Mouse (Mus musculus) kidney, postnatal 14 days (tissue): ENCODE data around the gene Mmp24.
"Not testable (repeated sequence)": the region's sequence is repeated elsewhere in the genome, so short reads cannot be mapped to it uniquely, and the experiment has no call there.

ENCODE experiments used
- DNase-seq: peaks from one replicate; pipeline ENCODE4 v3.0.0; 2022; ENCODE audit warnings: mixed read lengths

The Mmp24 gene

DNA sequence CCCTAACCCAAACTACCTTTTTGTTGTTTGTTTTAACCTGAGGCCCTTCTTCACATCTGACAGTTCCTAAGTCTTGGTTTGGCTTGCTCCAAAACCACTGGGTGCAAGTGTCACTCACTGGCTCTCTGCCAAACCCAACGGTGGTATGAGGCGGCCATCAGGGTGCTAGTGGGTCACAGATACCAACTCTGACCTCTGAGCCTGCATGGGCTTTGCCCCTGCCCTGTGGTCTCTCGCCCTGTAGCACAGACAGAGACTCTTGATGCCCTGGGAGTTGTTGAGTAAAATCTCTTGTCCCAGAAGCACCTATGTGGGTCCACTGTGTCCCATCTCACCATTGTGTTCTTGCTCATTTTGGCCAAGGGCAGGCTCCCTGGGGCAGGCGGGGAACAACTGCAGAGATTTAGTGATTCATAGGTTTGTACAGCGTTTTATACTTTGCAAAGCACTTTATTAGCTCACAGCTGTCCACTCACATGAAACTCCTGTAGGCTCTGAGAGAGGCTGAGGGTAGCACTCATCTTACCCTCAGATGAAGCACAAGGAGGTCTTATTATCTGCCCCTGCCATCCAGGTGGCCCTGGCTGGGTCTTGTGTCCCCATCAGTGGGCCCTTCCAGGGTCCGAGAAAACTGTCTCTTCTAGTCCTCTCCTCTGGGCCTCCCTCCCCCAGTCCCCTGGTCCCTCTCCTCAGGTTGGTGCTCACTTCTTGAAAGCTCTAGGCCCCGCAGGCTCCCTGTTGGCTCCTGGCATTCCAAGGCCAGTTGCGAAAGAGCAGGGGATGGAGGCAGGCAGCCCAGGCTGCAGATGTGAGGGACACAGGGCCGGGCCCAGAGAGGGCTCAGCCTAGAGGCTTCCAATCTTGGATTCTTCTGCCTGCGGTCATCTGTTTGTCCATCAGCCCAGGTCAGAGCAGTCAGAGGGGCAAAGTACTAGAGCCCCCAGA is 42.4 kb downstream of the Mmp24 start:
- no peak for DNase-seq

DNA sequence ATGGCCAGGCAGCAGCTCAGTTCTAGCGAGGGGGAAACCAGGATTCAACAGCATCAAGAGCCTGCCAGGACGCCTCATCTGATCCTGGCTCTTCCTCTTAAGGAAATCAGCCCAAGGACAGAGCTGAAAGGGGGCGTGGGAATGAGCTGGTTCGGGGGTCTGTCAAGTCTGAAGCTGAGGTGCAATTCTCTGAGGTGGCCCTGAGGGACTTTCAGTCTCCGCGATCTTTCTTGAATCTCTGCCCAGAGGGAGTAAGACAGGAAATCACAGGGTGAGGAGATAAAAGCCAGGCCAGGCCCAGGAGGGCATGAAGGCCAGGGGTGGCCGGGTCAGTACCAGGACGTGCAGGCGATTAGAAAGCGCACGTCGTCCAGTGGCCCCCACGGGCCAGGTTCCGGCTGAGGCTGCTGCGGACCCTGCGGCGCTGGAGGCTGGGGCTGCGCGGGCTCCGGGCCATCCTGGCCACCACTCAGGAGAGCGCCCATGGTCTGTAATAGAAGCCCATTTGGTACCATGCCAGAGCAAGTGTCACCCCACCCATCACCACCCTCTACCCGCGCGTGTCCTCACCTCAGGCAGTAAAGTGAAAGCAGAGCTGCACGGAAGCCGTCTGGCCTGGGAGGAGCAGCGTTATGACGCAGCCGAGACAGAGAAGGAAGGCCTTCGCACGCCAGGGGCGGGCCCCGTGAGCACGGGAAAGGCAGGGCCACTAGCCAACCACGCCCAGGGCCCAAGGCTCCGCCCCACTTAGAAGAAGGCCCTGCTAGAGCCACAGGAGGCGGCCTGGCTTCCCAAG is 43.7 kb downstream of the Mmp24 start:
- DNase-seq, result peak; percentile 97

DNA sequence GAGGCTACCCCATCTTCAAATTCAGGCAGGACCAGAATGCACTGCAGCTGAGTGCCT is 44.1 kb downstream of the Mmp24 start, which contains the start of gene BC029722:
Gene BC029722 (minus strand): TSS at position 35 of the 57 bp plus-strand sequence.
- DNase-seq, result no peak

- DNase-seq, result peak; percentile 75
Measured at GRCm38 (mm10) chr2:155819449-155820251, 44.5 kb downstream of the Mmp24 start.

- no peak for DNase-seq
Measured at GRCm38 (mm10) chr2:155820779-155821178, 45.6 kb downstream of the Mmp24 start.

DNA sequence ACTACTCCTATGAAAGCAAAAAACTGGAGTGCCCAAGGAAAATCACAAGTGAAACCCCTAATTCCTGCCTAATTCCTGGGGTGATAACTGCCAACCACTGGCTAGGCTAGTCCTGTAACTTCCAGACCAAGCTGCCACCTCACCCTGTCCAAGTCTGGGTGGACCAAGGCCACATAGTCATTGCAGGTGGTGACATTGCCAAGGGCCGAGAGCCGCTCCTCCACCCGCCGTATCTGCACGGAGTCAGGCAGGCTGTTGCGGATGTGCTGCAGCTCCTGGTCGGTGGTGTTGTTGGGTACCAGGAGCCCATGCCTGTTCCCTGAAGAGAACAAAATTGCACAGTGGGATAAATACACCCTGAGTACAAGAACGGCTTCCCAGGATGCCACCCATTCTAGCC is 48.6 kb downstream of the Mmp24 start:
- no peak for DNase-seq

- peak; percentile 40 for DNase-seq
Measured at GRCm38 (mm10) chr2:155825904-155826629, 50.9 kb downstream of the Mmp24 start.

DNA sequence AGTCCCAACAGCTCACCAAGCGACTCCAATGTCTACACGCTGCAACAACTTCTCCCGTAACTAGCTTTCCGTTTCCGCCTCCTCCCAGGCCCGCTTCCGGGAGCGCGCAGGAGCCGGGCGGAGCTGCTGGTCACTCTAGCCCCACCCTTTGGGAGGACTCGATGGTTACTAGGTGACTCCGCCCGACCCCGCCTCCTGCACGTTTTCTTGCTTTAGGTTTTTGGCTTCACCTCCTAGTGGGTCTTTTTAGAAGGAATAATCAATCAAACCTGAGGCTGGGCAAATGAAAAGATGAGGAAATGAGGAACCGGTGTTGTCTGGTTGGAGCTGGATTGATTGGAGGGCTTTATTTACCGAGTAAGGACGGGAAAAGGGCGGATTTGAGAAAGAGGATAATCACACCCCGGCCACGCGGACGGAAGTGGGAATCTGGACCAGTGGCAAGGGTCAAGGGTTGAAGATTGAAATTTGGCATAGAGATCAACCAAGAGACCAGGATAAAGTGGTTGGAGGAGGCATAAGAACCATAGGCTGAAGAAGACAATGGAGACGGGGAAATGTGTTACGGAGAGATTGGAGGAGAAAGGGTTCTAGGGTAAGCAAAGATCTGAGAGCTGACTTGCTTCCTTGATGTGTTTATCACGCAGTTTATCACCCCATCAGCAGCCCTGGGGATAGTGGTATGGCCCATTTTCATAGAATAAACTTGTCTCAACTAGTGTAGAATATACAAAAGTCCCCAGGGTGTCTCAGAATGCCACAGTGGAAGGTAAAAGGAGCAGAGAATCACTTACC is 51.7 kb downstream of the Mmp24 start, which contains the start of gene Eif6:
Gene Eif6 (minus strand): TSS at position 296 of the 795 bp plus-strand sequence.
- DNase-seq, result peak; percentile 91

DNA sequence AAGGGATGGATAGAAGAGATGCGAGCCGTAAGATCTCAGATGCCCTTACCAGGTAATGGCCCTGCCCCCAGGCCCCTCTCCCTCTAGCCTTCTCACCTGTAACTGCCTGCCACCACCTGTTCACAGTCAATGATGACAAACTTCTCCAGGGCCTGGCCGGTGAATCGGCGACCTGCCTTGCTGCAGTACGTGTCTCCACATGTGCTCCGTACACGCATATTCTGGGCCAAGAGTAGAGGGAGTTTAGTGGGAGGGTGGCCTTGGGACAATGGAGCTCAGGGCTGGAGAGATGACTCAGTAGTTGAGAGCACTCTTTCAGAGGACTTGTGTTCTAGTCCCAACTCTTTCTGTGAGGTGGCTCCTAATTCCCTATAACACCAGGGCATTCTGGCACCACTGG is 55.7 kb downstream of the Mmp24 start:
- DNase-seq, result no peak

GRCm38 (mm10) chr2:155831302-155831701 is 56.2 kb downstream of the Mmp24 start:
- DNase-seq, result no peak

DNA sequence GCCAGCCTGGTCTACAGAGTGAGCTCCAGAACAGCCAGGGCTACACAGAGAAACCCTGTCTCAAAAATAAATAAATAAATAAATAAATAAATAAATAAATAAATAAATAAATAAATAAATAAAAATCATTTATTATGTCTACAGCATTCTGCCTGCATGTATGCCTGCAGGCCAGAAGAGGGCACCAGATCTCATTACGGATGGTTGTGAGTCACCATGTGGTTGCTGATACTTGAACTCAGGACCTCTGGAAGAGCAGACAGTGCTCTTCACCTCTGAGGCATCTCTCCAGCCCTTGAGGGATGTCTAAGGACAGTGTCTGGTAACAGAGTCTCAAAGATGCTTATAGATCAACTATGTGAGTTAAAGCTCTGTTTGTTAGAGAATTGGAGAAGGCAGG is 56.9 kb downstream of the Mmp24 start:
- not testable (repeated sequence) for DNase-seq

- no peak for DNase-seq
Measured at GRCm38 (mm10) chr2:155834732-155835131, 59.6 kb downstream of the Mmp24 start, which contains the start of gene Fam83c. Fam83c (minus strand) TSS chr2:155834854.

DNA sequence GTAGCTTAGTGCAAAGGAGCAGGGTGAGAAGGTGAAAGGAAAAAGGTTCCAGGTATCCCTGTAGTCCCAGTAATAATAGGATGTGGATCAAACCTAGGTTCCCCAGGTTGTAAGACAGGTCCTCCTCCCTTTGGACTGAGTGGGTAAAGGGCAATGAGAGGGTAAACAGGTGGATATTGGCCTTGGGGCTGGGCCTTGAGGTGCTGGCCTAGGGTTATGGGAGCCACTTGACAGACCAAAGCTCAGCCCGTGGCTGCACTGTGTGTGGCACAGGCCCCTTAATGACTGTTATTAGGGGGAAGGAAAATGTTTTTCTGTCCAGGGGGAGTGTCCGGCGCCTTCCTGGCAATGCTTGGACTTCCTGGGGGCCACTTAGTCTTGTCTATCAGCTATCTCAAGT is 62.8 kb downstream of the Mmp24 start:
- no peak for DNase-seq

- no peak for DNase-seq
Measured at GRCm38 (mm10) chr2:155838961-155839360, 63.8 kb downstream of the Mmp24 start.

DNA sequence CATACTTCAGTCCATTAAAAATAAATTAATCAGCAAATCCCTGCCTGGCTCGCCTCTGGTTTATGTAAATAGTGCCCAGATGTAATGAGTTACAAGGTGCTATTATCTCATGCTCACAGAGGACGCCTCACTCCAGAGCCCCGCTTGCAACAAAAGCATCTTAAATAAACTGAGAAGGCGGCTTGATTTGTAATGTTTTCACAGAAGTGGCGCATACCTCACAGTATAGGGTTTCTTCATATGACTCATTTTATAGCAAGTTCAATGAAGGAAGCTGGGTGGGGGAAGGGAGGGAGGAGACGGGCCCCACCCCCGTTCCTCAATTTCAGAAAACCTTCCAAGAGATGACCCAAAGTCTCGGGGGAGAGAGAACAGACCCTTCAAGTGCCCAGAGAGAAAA is 71.8 kb downstream of the Mmp24 start:
- DNase-seq, result no peak

- peak; percentile 84 for DNase-seq
Measured at GRCm38 (mm10) chr2:155848291-155848690, 73.1 kb downstream of the Mmp24 start.

DNA sequence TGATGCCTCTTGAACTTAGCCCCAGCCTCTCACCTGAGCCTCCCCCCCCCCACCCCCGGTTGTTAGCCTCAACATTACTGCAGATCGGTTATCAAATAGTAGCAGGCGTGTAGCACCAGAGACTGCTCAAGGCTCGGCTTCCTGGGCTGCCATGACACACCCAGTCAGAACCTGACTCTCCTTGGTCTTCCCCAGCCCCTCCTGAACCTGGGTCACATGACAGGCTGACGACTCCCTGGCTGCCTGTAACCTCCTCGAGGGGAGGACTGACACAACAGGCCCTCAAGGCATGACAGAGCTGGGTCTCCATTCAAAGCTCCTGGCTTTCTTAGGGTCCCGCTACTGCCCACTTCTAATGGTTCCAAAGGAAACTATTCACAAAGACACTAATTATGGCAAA is 74.3 kb downstream of the Mmp24 start:
- DNase-seq, result no peak

GRCm38 (mm10) chr2:155850120-155850519 is 75.0 kb downstream of the Mmp24 start:
- DNase-seq, result no peak

- no peak for DNase-seq
Measured at GRCm38 (mm10) chr2:155852536-155852935, 77.4 kb downstream of the Mmp24 start.

DNA sequence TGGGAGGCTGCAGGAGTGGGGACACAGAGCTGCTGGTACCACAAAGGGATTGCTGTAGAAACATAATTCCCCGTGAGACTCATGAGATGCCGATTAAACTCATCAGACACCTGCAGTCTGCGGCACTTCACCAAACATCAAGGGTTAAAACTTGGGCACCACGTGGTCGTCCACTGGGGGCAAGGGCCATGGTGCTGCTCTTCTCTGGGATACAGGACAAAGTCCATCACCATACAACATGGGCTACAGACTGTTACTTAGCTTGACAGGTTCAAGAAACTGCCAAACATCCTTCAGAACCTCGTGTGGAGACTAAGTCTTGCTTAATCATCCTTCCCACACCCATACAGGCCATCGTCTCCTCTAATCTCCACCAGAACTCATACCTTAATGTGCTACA is 85.0 kb downstream of the Mmp24 start:
- peak; percentile 17 for DNase-seq

DNA sequence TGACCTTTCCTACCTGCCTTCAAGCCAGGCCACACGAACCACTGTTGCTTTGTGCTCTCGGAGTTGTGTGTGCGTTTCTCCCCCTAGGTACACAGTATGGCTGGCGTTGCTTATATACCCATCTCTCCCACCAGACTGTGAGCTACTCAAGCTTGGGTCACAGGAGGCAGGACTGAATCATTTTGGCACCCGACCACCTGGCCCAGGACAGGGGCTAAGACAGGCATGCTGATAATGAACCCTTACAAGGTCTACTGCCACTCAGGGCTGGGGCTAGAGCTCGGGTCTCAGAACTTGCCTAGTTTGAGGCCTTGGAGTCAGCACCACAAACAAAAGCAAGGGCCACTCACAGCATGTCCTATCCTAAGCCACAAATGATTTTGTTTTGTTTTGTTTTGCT is 86.4 kb downstream of the Mmp24 start:
- DNase-seq, result no peak
